Mouse (Mus musculus): ENCODE measurements around the gene Ppm1a. TPM values are rescaled to one million over a fixed set of nuclear protein-coding genes. Genes with fewer than 3 reads are reported as not detected.

The Ppm1a gene
- polyA plus RNA-seq, 1 experiment from 2014 or later: 75.9 TPM

DNA sequence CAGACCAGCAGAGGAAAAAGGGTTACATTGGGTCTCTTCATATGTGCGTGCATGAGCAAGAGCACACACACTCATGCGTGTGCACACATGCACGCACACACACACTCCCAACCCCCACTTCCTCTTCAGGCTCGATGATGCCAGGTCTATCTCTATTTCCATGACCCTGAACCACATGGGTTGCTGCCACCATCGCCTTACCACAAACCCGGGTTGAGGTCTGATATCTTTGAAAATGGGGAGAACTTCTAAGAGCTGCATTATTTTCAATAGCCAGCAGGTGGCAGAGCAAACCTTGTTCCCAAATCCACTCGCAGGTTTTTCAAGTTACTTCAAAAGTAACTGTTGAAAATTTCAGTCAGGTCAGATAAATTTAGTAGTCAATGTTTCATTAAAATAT, 90.5 kb downstream of the Ppm1a start:
- H3K9me3 ChIP-seq (ENCODE audit: control insufficient read depth, low read length): no peaks in the 10 kb centered on the region
- H3K9ac ChIP-seq (ENCODE audit: low read length): no peak overlapping the region
- no peak overlapping the region for H3K4me3 ChIP-seq (ENCODE audit: control insufficient read depth in 1 of 2, insufficient read depth in 1 of 2, low read depth in 1 of 2, low read length in 2 of 2)
- no peak overlapping the region for H3K27ac ChIP-seq (replicated peaks in 1 of 2; ENCODE audit: control insufficient read depth in 1 of 2, insufficient read depth in 1 of 2, low read depth in 2 of 2, low read length in 2 of 2)
- H3K4me1 ChIP-seq (ENCODE audit: control insufficient read depth in 2 of 2, insufficient read depth in 2 of 2, low read length in 2 of 2): peaks cover 6 to 8% of the 10 kb centered on the region in 2 experiments; a peak in 3 of 4 replicates
- no peak for ATAC-seq (ENCODE audit: insufficient number of reproducible peaks, insufficient read depth, low FRiP score, low read depth)
- WGBS: 24% methylated on average over 7 of the region's 7 CpGs
- no peaks in the 10 kb centered on the region for H3K36me3 ChIP-seq (ENCODE audit: control insufficient read depth, insufficient read depth, low read length)
- H3K4me2 ChIP-seq (ENCODE audit: low read length): no peak overlapping the region
- H3K27me3 ChIP-seq (ENCODE audit: control insufficient read depth, insufficient read depth, low read length): peaks cover 40% of the 10 kb centered on the region

Other genes starting within 250 kb of the Ppm1a start
- gene Pcnx4, start 221.1 kb upstream of the Ppm1a start, polyA plus RNA-seq (2014; fragmentation: Nextera tagmentation; extraction: Ambion mirVana): 7.3 and 7.4 TPM in 2 replicates
- not detected in 2 replicates for gene Gm4756, start 107.8 kb upstream of the Ppm1a start, polyA plus RNA-seq (2014; fragmentation: Nextera tagmentation; extraction: Ambion mirVana)
- gene Dhrs7, start 92.5 kb upstream of the Ppm1a start, polyA plus RNA-seq (2014; fragmentation: Nextera tagmentation; extraction: Ambion mirVana): 87.0 and 96.1 TPM in 2 replicates
- not detected in 2 replicates for gene Six6, start 182.4 kb downstream of the Ppm1a start, polyA plus RNA-seq (2014; fragmentation: Nextera tagmentation; extraction: Ambion mirVana)
- 1.1 and 1.6 TPM in 2 replicates for gene 4930447C04Rik, start 183.3 kb downstream of the Ppm1a start, polyA plus RNA-seq (2014; fragmentation: Nextera tagmentation; extraction: Ambion mirVana)